Mouse (Mus musculus): ENCODE measurements around the gene Apol10b. TPM values are rescaled to one million over a fixed set of nuclear protein-coding genes. Genes with fewer than 3 reads are reported as not detected.
"Not testable (repeated sequence)": the region's sequence is repeated elsewhere in the genome, so short reads cannot be mapped to it uniquely, and the experiment has no call there.

The Apol10b gene
- 0.07 and 0.08 TPM in 2 replicates for total RNA-seq (2012; rRNA removed)
- polyA plus RNA-seq (2012; ENCODE audit: insufficient read depth in 1 of 2, insufficient read length in 2 of 2, low read depth in 1 of 2, low replicate concordance in 2 of 2, missing spikeins in 1 of 2), result under 1 TPM in 1 of 2 experiments, not detected in 1; 0.19 TPM

DNA sequence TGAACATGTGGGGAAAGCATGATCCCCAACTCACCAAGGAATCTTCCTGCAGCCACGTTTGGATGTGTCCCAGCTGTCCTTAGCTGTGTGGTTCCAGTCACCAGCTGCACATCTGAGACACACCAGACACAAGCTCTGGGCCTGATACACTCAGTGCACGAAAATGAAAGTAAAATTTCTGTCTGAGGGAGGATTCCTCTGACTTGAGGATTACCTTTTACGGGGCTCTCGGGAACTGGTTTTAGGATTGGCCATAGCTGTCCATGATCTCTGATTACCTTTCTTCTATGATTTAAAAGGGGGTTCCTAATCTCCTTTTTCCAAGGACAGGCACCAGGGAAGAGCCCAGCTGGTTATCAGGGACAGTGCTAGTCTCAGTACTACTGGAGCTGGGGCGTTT is at the start of gene Apol10b:
Gene Apol10b (minus strand): TSS at position 165 of the 400 bp plus-strand sequence.
- no peaks in the 10 kb centered on the region for H3K27me3 ChIP-seq (ENCODE audit: control insufficient read depth in 1 of 2, insufficient read depth in 2 of 2, low read length in 2 of 2)
- H3K4me1 ChIP-seq (ENCODE audit: control insufficient read depth in 1 of 2, insufficient read depth in 2 of 2, low read length in 2 of 2), result no peaks in the 10 kb centered on the region
- H3K79me2 ChIP-seq (ENCODE audit: control insufficient read depth, insufficient read depth, low read length, poor library complexity), result no peaks in the 10 kb centered on the region
- peak; percentile 18 for DNase-seq (ENCODE audit: low read depth, low spot score)
- H3K9me3 ChIP-seq (replicated peaks; ENCODE audit: insufficient read depth, low read length), result no peaks in the 10 kb centered on the region
- TF ChIP-seq CTCF (IDR thresholded peaks at IDR 0.05 in 2 of 3, conservative IDR thresholded peaks at IDR 0.05 in 1 of 3; ENCODE audit: control insufficient read depth in 1 of 3, insufficient read depth in 1 of 3, low read depth in 2 of 3, low read length in 3 of 3, poor library complexity in 1 of 3, severe bottlenecking in 1 of 3), result no peak
- no peak for TF ChIP-seq SIN3A (IDR thresholded peaks at IDR 0.05; ENCODE audit: low read length)
- TF ChIP-seq TBP (IDR thresholded peaks at IDR 0.05; ENCODE audit: low read depth, low read length), result no peak
- no peak for TF ChIP-seq ZKSCAN1 (IDR thresholded peaks at IDR 0.05; ENCODE audit: low read depth, low read length)
- TF ChIP-seq MAZ (IDR thresholded peaks at IDR 0.05; ENCODE audit: low read depth, low read length), result no peak
- TF ChIP-seq MYB (IDR thresholded peaks at IDR 0.05; ENCODE audit: low read depth, low read length), result no peak
- no peak for TF ChIP-seq MXI1 (IDR thresholded peaks at IDR 0.05; ENCODE audit: low read depth, low read length)
- TF ChIP-seq MYC (IDR thresholded peaks at IDR 0.05; ENCODE audit: low read depth, low read length), result no peak
- no peak for TF ChIP-seq TAL1 (IDR thresholded peaks at IDR 0.05; ENCODE audit: low read length)
- no peak for TF ChIP-seq TCF12 (IDR thresholded peaks at IDR 0.05; ENCODE audit: low read depth, low read length)
- TF ChIP-seq BHLHE40 (IDR thresholded peaks at IDR 0.05; ENCODE audit: borderline replicate concordance, low read depth, low read length), result no peak
- TF ChIP-seq ETS1 (IDR thresholded peaks at IDR 0.05; ENCODE audit: low read depth, low read length), result no peak
- TF ChIP-seq NRF1 (IDR thresholded peaks at IDR 0.05; ENCODE audit: insufficient read depth, low read depth, low read length, poor library complexity, severe bottlenecking), result no peak
- TF ChIP-seq CHD2 (IDR thresholded peaks at IDR 0.05; ENCODE audit: low read length), result no peak
- H3K27ac ChIP-seq (ENCODE audit: control insufficient read depth, low read depth, low read length), result no peak within 1 kb of the TSS
- no peaks in the 10 kb centered on the region for H3K36me3 ChIP-seq (ENCODE audit: control insufficient read depth in 1 of 2, insufficient read depth in 2 of 2, low read length in 2 of 2)
- H3K4me3 ChIP-seq (ENCODE audit: control insufficient read depth in 1 of 2, insufficient read depth in 1 of 2, low read depth in 2 of 2, low read length in 2 of 2), result peak within 1 kb of the TSS; percentile 59 to 81
- H3K9ac ChIP-seq (ENCODE audit: control insufficient read depth, low read depth, low read length, poor library complexity, severe bottlenecking), result peak within 1 kb of the TSS; percentile 50; the same call in 1 of the 2 replicates

DNA sequence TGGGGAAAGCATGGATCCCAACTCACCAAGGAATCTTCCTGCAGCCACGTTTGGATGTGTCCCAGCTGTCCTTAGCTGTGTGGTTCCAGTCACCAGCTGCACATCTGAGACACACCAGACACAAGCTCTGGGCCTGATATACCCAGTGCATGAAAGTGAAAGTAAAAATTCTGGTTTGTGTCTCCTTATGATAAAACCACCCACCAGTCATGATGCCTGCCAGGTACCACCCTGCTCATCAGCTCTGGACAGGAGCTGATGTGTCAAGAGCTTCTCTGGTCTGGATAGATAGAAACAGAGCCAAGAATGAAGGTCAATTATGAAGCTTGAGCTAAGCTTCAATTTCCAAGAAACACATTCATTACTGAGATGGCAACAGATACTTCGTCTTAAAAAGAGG is 47.3 kb upstream of the Apol10b start, which contains the start of gene Apol11b:
Gene Apol11b (minus strand): TSS at position 111 of the 400 bp plus-strand sequence.
- H3K4me3 ChIP-seq (ENCODE audit: control insufficient read depth in 1 of 2, insufficient read depth in 1 of 2, low read depth in 2 of 2, low read length in 2 of 2); H3K9ac ChIP-seq (ENCODE audit: control insufficient read depth, low read depth, low read length, poor library complexity, severe bottlenecking); H3K27ac ChIP-seq (ENCODE audit: control insufficient read depth, low read depth, low read length); H3K4me1 ChIP-seq (ENCODE audit: control insufficient read depth in 1 of 2, insufficient read depth in 2 of 2, low read length in 2 of 2); DNase-seq (ENCODE audit: low read depth, low spot score); H3K79me2 ChIP-seq (ENCODE audit: control insufficient read depth, insufficient read depth, low read length, poor library complexity); H3K36me3 ChIP-seq (ENCODE audit: control insufficient read depth in 1 of 2, insufficient read depth in 2 of 2, low read length in 2 of 2); H3K9me3 ChIP-seq (replicated peaks; ENCODE audit: insufficient read depth, low read length); H3K27me3 ChIP-seq (ENCODE audit: control insufficient read depth in 1 of 2, insufficient read depth in 2 of 2, low read length in 2 of 2): not testable (repeated sequence)

GRCm38 (mm10) chr15:77629822-77630221 is 33.9 kb upstream of the Apol10b start:
- DNase-seq (ENCODE audit: low read depth, low spot score); H3K9ac ChIP-seq (ENCODE audit: control insufficient read depth, low read depth, low read length, poor library complexity, severe bottlenecking); H3K36me3 ChIP-seq (ENCODE audit: control insufficient read depth in 1 of 2, insufficient read depth in 2 of 2, low read length in 2 of 2); H3K79me2 ChIP-seq (ENCODE audit: control insufficient read depth, insufficient read depth, low read length, poor library complexity); H3K27me3 ChIP-seq (ENCODE audit: control insufficient read depth in 1 of 2, insufficient read depth in 2 of 2, low read length in 2 of 2); H3K9me3 ChIP-seq (replicated peaks; ENCODE audit: insufficient read depth, low read length); H3K4me3 ChIP-seq (ENCODE audit: control insufficient read depth in 1 of 2, insufficient read depth in 1 of 2, low read depth in 2 of 2, low read length in 2 of 2); H3K4me1 ChIP-seq (ENCODE audit: control insufficient read depth in 1 of 2, insufficient read depth in 2 of 2, low read length in 2 of 2); H3K27ac ChIP-seq (ENCODE audit: control insufficient read depth, low read depth, low read length): not testable (repeated sequence)

DNA sequence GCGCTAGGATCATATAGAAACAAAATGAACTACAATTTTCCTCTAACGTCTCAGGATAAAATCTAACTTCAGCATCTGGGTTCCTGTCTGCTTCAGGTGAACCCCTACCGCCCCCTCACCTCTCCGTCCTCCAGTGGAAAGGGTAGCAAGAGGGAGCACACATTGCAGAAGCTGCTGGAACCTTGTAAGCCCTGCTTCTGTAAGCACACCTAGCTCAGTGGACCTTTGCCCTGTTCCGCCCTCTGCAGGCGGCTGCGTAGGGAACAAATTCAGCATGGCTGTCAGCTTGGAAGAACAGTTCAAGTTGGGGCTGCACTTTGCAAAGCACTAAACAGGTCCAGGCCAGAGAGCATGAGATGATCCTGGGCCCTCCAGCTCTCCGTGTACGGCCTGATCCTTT is 32.7 kb upstream of the Apol10b start:
- not testable (repeated sequence) for H3K79me2 ChIP-seq (ENCODE audit: control insufficient read depth, insufficient read depth, low read length, poor library complexity); H3K27ac ChIP-seq (ENCODE audit: control insufficient read depth, low read depth, low read length); H3K27me3 ChIP-seq (ENCODE audit: control insufficient read depth in 1 of 2, insufficient read depth in 2 of 2, low read length in 2 of 2); H3K9ac ChIP-seq (ENCODE audit: control insufficient read depth, low read depth, low read length, poor library complexity, severe bottlenecking); H3K36me3 ChIP-seq (ENCODE audit: control insufficient read depth in 1 of 2, insufficient read depth in 2 of 2, low read length in 2 of 2); H3K4me1 ChIP-seq (ENCODE audit: control insufficient read depth in 1 of 2, insufficient read depth in 2 of 2, low read length in 2 of 2); H3K4me3 ChIP-seq (ENCODE audit: control insufficient read depth in 1 of 2, insufficient read depth in 1 of 2, low read depth in 2 of 2, low read length in 2 of 2); H3K9me3 ChIP-seq (replicated peaks; ENCODE audit: insufficient read depth, low read length); DNase-seq (ENCODE audit: low read depth, low spot score)

DNA sequence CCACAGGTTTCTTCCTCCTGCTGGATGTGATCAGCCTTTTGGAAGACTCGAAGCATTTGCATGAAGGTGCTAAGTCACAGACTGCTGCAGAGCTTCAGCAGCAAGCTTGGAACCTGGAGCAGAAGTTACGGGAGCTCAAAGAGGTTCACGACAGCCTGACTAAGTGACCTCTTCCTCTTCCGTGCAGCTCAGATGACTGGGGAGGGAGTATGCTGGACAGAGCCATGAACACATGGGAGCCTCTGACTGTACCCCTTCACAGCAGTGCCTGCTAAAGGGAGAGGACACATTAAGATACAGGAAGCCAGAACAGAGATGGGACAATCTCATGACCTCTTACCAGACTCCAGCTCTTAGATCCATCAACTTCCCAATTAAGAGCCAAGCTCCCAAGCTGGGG is 30.5 kb upstream of the Apol10b start:
- H3K27ac ChIP-seq (ENCODE audit: control insufficient read depth, low read depth, low read length); H3K4me1 ChIP-seq (ENCODE audit: control insufficient read depth in 1 of 2, insufficient read depth in 2 of 2, low read length in 2 of 2); H3K4me3 ChIP-seq (ENCODE audit: control insufficient read depth in 1 of 2, insufficient read depth in 1 of 2, low read depth in 2 of 2, low read length in 2 of 2); H3K9me3 ChIP-seq (replicated peaks; ENCODE audit: insufficient read depth, low read length); H3K36me3 ChIP-seq (ENCODE audit: control insufficient read depth in 1 of 2, insufficient read depth in 2 of 2, low read length in 2 of 2); DNase-seq (ENCODE audit: low read depth, low spot score); H3K9ac ChIP-seq (ENCODE audit: control insufficient read depth, low read depth, low read length, poor library complexity, severe bottlenecking); H3K27me3 ChIP-seq (ENCODE audit: control insufficient read depth in 1 of 2, insufficient read depth in 2 of 2, low read length in 2 of 2); H3K79me2 ChIP-seq (ENCODE audit: control insufficient read depth, insufficient read depth, low read length, poor library complexity): not testable (repeated sequence)

Data from MEL (cell line).